Mouse (Mus musculus): Measurements from ENCODE around the gene 4930426L09Rik. TPM values are rescaled to one million over a fixed set of nuclear protein-coding genes. Genes with fewer than 3 reads are reported as not detected.

The 4930426L09Rik gene
- 0.34 and 0.36 TPM in 2 replicates for polyA plus RNA-seq (2012; rRNA removed)

GRCm38 (mm10) chr2:18998054-18998478, at the start of gene 4930426L09Rik, which contains the start of gene Pip4k2a:
Gene 4930426L09Rik (plus strand): TSS chr2:18998343.
Gene Pip4k2a (minus strand): TSS chr2:18998126.

Other genes starting within 250 kb of the 4930426L09Rik start
- 20.1 and 20.6 TPM in 2 replicates for gene Pip4k2a, start 217 bp upstream of the 4930426L09Rik start, polyA plus RNA-seq (2012; rRNA removed)
- gene Armc3, start 201.0 kb downstream of the 4930426L09Rik start, polyA plus RNA-seq (2012; rRNA removed): 0.60 and 0.72 TPM in 2 replicates

All from central nervous system, embryonic 18 days (tissue).